Mouse (Mus musculus): ENCODE results near the gene Pnpla8.

DNA sequence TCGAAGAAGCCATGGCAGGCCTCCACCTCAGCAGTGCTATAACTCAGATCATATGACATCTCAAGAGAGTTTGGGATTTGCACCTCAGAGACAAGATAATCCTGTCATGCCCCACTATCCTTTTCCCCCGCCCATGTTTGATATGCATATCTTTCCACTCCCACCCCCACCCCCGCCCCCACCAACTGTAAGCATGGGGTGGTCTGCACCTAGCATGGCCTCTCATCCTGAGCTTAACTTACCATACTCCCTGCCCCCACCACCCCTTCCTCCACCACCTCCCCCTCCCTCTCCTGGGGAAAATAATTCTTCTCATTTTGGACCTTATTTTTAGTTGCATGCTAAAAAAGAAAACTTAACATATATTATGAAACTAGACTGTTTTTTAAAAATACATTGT, 1.9 kb downstream of the Pnpla8 start:
- TF ChIP-seq NRF1 (IDR thresholded peaks at IDR 0.05; ENCODE audit: insufficient read depth, low read depth, low read length, poor library complexity, severe bottlenecking) (no peak), POLR2A (IDR thresholded peaks at IDR 0.05; ENCODE audit: control insufficient read depth in 1 of 2, insufficient read depth in 1 of 2, low read depth in 1 of 2, low read length in 2 of 2, poor library complexity in 1 of 2) (no peak), EP300 (IDR thresholded peaks at IDR 0.05; ENCODE audit: low read depth in 1 of 2, low read length in 2 of 2) (no peak), CTCF (IDR thresholded peaks at IDR 0.05 in 2 of 3, conservative IDR thresholded peaks at IDR 0.05 in 1 of 3; ENCODE audit: control insufficient read depth in 1 of 3, insufficient read depth in 1 of 3, low read depth in 2 of 3, low read length in 3 of 3, poor library complexity in 1 of 3, severe bottlenecking in 1 of 3) (no peak), KAT2A (conservative IDR thresholded peaks at IDR 0.05; ENCODE audit: low read depth, low read length) (no peak), ZNF384 (IDR thresholded peaks at IDR 0.05; ENCODE audit: low read depth, low read length) (no peak), USF2 (IDR thresholded peaks at IDR 0.05; ENCODE audit: borderline replicate concordance in 1 of 2, insufficient read depth in 1 of 2, low read depth in 1 of 2, low read length in 2 of 2) (no peak), HCFC1 (IDR thresholded peaks at IDR 0.05; ENCODE audit: low read depth, low read length) (no peak), JUND (IDR thresholded peaks at IDR 0.05; ENCODE audit: low read depth, low read length) (no peak), ZMIZ1 (IDR thresholded peaks at IDR 0.05; ENCODE audit: low read depth, low read length) (no peak), USF1 (IDR thresholded peaks at IDR 0.05; ENCODE audit: low read depth, low read length) (no peak), MXI1 (IDR thresholded peaks at IDR 0.05; ENCODE audit: low read depth, low read length) (no peak)
